Mouse (Mus musculus) thymus, postnatal 25 days (tissue): ENCODE measurements at regions not wholly inside any gene's neighbourhood (a gene's known extent, or its start where the extent isn't known, plus 50 kb on each side); places are given as distances from the start of the nearest gene placed in this dataset.

Experiments
- DNase-seq: peaks from one replicate; pipeline ENCODE4 v3.0.0; 2022

- DNase-seq, result no peak
These were observed 56.0 kb downstream of the Foxf2 start for GRCm38 (mm10) chr13:31681571-31681970.

- no peak for DNase-seq
These were observed 57.7 kb downstream of the Foxf2 start for GRCm38 (mm10) chr13:31683311-31683710.

- no peak for DNase-seq
These were observed 62.9 kb downstream of the Foxf2 start for GRCm38 (mm10) chr13:31688531-31688930.

GRCm38 (mm10) chr13:31689317-31689716 is 63.7 kb downstream of the Foxf2 start:
- peak; percentile 11 for DNase-seq

- DNase-seq, result no peak
These were observed 70.1 kb downstream of the Foxf2 start for GRCm38 (mm10) chr13:31695725-31696124.

- DNase-seq, result no peak
These were observed 78.6 kb downstream of the Foxf2 start for GRCm38 (mm10) chr13:31704199-31704598.

GRCm38 (mm10) chr13:31705406-31705805 is 79.8 kb downstream of the Foxf2 start:
- no peak for DNase-seq

GRCm38 (mm10) chr13:31710681-31711080 is 85.1 kb downstream of the Foxf2 start:
- no peak for DNase-seq

- DNase-seq, result no peak
These were observed 90.1 kb downstream of the Foxf2 start for GRCm38 (mm10) chr13:31715683-31716082.

GRCm38 (mm10) chr13:31716771-31717170 is 89.7 kb upstream of the Foxc1 start:
- DNase-seq, result no peak

GRCm38 (mm10) chr13:31720731-31721130 is 85.7 kb upstream of the Foxc1 start:
- no peak for DNase-seq

GRCm38 (mm10) chr13:31728862-31729261 is 77.6 kb upstream of the Foxc1 start:
- no peak for DNase-seq

GRCm38 (mm10) chr13:31746276-31746675 is 60.2 kb upstream of the Foxc1 start:
- no peak for DNase-seq
